Mouse (Mus musculus) lung, postnatal 0 days (tissue): Measurements from ENCODE around the gene Rgs14. TPM values are rescaled to one million over a fixed set of nuclear protein-coding genes. Genes with fewer than 3 reads are reported as not detected.
A peak's percentile ranks its signal among the peaks of the same experiment; 100 is the strongest.

Experiments used
- ATAC-seq: fragments of 200-750 bp; cut with Nextera tagmentation; 2 replicates; pipeline ENCODE4 v1.8.0; 2017; ENCODE audit warnings: moderate library complexity
- DNase-seq: peaks from one replicate; pipeline ENCODE4 v3.0.0-alpha.2; 2016; ENCODE audit warnings: low spot score
- H3K27ac ChIP-seq: fragments of 300-500 bp; sonication (generic); 2 replicates; pipeline ENCODE4 v1.5.1; 2014; ENCODE audit warnings: antibody characterized with exemption, mild to moderate bottlenecking, low read length, mixed read lengths
- H3K27me3 ChIP-seq: fragments of 300-500 bp; sonication (generic); replicated peaks from 2 replicates; pipeline ENCODE4 v1.6.1; 2014; ENCODE audit warnings: low read length, mixed read lengths; ENCODE audit not compliant: insufficient read depth
- H3K36me3 ChIP-seq: fragments of 300-500 bp; sonication (generic); 2 replicates; pipeline ENCODE4 v1.6.1; 2014; ENCODE audit warnings: low read length, mixed read lengths; ENCODE audit not compliant: insufficient read depth
- H3K4me1 ChIP-seq: fragments of 300-500 bp; sonication (generic); 2 replicates; pipeline ENCODE4 v1.6.1; 2014; ENCODE audit warnings: antibody characterized with exemption, low read depth, low read length, mixed read lengths; ENCODE audit not compliant: insufficient read depth
- H3K4me2 ChIP-seq: fragments of 300-500 bp; sonication (generic); replicated peaks from 2 replicates; pipeline ENCODE4 v1.6.1; 2014; ENCODE audit warnings: low read depth, mild to moderate bottlenecking, low read length, moderate library complexity, mixed read lengths
- H3K4me3 ChIP-seq: fragments of 300-500 bp; sonication (generic); 2 replicates; pipeline ENCODE4 v1.5.1; 2014; ENCODE audit warnings: low read depth, low read length
- H3K9ac ChIP-seq: fragments of 300-500 bp; sonication (generic); replicated peaks from 2 replicates; pipeline ENCODE4 v1.6.1; 2014; ENCODE audit warnings: low read depth, mild to moderate bottlenecking
- H3K9me3 ChIP-seq: fragments of 300-500 bp; sonication (generic); 2 replicates; pipeline ENCODE4 v1.6.1; 2016; ENCODE audit warnings: low read length, mixed read lengths
- CTCF ChIP-seq: IDR thresholded peaks from 2 replicates; pipeline ENCODE4 v1.5.1; 2016; ENCODE audit warnings: antibody characterized with exemption, mild to moderate bottlenecking
- EP300 ChIP-seq: IDR thresholded peaks from 2 replicates; pipeline ENCODE4 v1.6.1; 2016; ENCODE audit warnings: antibody characterized with exemption, mild to moderate bottlenecking, control low read depth
- WGBS: fragments of 180-500 bp; shearing (Covaris S2); extraction: QIAGEN DNeasy Blood & Tissue Kit; methylation state at CpG from one replicate; pipeline ENCODE4 v1.1.7; 2014; 5-methylcytosine and 5-hydroxymethylcytosine counted together
- polyA plus RNA-seq: library from polyadenylated mRNA; unstranded; fragments of >200 nt; fragmentation: Nextera tagmentation; extraction: Ambion mirVana; gene quantifications from 2 replicates; pipeline ENCODE4 v1.2.1, GENCODE M21; 2015

Rgs14 gene
- polyA plus RNA-seq, 1 experiment from 2014 or later, result 2.7 TPM

DNA sequence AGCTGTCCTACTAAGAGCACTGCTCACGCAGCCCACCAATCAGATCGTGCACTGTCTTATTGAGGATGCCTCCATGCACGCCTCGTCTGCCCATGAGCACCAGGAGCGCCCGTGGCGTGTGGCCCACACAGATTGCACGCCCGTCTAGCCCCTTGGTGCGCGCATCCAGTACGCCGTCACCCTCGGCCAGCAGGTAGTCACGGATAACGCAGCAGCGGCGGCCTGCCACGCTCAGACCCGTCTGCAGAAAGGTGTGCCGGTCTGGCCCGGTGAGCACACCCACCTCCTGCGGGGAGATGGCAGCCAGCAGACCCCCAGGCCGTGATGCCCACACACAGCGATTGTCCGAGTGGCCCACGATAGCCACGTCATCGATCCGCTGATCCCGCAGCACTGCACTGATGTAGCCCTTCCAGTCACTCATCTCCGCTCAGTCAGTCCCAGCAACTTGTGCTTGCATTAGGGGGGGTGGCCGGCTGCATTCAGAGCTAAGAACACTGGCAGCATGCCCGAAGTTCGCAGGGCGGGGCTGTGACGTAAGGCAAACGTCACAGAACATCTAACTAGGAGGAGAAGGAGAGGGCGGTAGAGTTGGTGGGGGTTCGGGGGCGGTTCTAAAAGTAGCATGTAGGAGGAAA lies 45.3 kb downstream of the Rgs14 start, which contains the start of gene Pfn3:
Gene Pfn3, minus strand, starts transcription at position 490 of the 638 bp plus-strand sequence.
- Histone ChIP-seq H3K27me3 (peaks cover 24% of the 10 kb centered on the region), H3K36me3 (no peaks in the 10 kb centered on the region), H3K4me3 (no peak within 1 kb of the TSS), H3K9ac (no peak within 1 kb of the TSS), H3K4me2 (no peak within 1 kb of the TSS; the same call in 1 of the 2 replicates), H3K27ac (no peak within 1 kb of the TSS), H3K4me1 (0 out of 2 replicates have a peak, but pooled peaks cover 4% of the 10 kb centered on the region), H3K9me3 (no peaks in the 10 kb centered on the region)
- peak; percentile 60 for ATAC-seq
- TF ChIP-seq EP300, result no peak
- TF ChIP-seq CTCF, result no peak
- WGBS, result 9% methylated on average over 41 of the region's 41 CpGs
- peak; percentile 58 for DNase-seq

DNA sequence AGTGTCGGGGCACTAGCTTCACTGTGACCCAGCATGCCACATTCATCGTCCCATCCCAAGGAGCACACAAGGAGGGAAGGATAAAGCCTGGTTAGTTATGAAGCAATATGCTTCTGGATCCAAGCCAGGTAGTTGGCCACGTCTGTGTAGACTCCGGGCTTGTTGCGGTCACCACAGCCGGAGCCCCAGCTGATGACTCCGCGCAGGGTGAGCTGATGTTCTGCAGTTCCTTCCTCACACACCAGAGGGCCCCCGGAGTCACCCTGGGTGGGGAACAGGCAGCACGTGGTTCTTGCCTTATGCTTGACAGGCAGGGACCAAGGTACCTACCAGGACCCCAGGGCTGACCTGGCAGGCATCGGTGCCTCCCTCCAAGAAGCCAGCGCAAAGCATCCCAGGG lies 48.5 kb downstream of the Rgs14 start:
- ATAC-seq (peak; percentile 84), DNase-seq (peak; percentile 90)
- TF ChIP-seq EP300 (no peak), CTCF (peak; percentile 93)
- Histone ChIP-seq H3K4me3 (no peak overlapping the region), H3K27me3 (peaks cover 44% of the 10 kb centered on the region), H3K4me2 (no peak overlapping the region), H3K4me1 (0 out of 2 replicates have a peak, but pooled peaks cover 4% of the 10 kb centered on the region), H3K36me3 (no peaks in the 10 kb centered on the region), H3K27ac (no peak overlapping the region), H3K9ac (no peak overlapping the region), H3K9me3 (no peaks in the 10 kb centered on the region)
- 8% methylated on average over 12 of the region's 12 CpGs for WGBS

DNA sequence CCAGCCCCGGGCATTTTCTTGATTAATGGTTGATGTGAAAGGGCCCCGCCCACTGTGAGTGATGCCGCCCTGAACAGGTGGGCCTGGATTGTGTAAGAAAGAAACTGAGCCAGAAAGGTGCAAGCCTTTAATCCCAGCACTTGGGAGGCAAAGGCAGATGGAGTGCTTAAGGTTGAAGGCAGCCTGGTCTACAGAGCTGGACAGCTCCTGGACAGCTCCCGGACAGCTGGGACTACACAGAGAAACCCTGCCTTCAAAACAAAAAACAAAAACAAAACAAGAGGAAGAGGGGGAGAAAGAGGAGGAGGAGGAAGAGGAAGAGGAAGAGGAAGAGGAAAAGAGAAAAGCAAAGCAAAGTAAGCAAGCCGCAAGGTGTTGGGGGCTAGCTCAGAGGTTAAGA lies 49.6 kb downstream of the Rgs14 start:
- Histone ChIP-seq H3K9ac (no peak overlapping the region), H3K36me3 (no peaks in the 10 kb centered on the region), H3K9me3 (no peaks in the 10 kb centered on the region), H3K4me3 (no peak overlapping the region), H3K27ac (no peak overlapping the region), H3K27me3 (peaks cover 43% of the 10 kb centered on the region), H3K4me2 (no peak overlapping the region), H3K4me1 (0 out of 2 replicates have a peak, but pooled peaks cover 4% of the 10 kb centered on the region)
- TF ChIP-seq EP300 (no peak), CTCF (no peak)
- DNase-seq, result no peak
- no peak for ATAC-seq
- WGBS, result 59% methylated on average over 5 of the region's 5 CpGs

- H3K27me3 ChIP-seq, result peaks cover 38% of the 10 kb centered on the region
- H3K4me3 ChIP-seq, result 0 out of 2 replicates have a peak overlapping the region, but pooled peaks have one; percentile 17
- no peaks in the 10 kb centered on the region for H3K36me3 ChIP-seq
- no peak overlapping the region for H3K27ac ChIP-seq
- peak overlapping the region; percentile 45 for H3K4me2 ChIP-seq
- no peaks in the 10 kb centered on the region for H3K9me3 ChIP-seq
- TF ChIP-seq CTCF (no peak), EP300 (no peak)
- DNase-seq (no peak), ATAC-seq (no peak)
- no peak overlapping the region; the same call in 1 of the 2 replicates for H3K9ac ChIP-seq
- 0 out of 2 replicates have a peak, but pooled peaks cover 4% of the 10 kb centered on the region for H3K4me1 ChIP-seq
- WGBS, result 28% methylated on average over 50 of the region's 51 CpGs
Observed at GRCm38 (mm10) chr13:55420018-55420932, 50.7 kb downstream of the Rgs14 start.

DNA sequence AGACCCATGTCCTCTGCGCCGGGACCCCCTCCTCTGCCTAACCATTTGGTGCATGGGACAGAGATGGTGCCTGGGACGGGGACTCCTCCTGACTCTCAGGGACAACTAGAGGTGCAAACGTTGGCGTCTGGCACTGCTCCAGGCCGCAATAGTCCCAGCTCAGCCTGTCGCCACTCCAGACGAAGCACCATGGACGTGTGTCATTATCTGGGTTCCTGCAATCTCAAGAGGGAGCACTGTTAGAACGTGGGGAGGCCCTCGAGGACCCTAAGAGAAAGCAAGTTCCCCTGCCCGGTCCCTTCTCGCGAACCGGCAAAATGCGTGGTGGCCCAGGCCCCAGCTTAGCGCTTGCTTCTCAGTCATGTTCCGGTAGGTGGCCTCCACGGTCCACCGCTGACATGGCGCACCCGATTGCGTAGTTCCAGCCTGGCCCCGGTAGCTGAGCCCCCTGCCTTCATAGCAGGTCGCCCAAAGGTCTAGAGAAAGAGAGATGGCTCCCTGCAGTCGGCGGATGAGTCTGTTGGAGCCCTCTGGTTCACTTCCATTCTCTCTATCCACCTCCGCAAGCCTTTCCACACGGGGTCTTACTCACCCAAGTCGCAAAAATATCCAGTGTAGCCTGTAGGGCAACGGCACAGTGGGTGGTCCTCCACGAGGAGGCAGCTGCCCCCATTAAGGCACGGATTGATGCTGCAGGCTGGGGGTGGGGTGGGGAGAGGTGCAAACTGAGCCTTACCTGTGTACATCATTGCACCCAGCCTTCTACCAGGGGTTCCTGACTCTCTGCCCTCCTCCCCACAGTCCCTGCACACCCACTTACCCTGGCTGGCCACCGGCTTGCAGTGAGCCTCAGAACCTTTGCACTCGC lies 51.6 kb downstream of the Rgs14 start:
- Histone ChIP-seq H3K36me3 (no peaks in the 10 kb centered on the region), H3K9ac (no peak overlapping the region; the same call in 1 of the 2 replicates)

More for the DNA sequence above, 51.6 kb downstream of the Rgs14 start:
- WGBS, result 13% methylated on average over 31 of the region's 35 CpGs
- Histone ChIP-seq H3K9me3 (no peaks in the 10 kb centered on the region), H3K27me3 (peaks cover 38% of the 10 kb centered on the region), H3K27ac (no peak overlapping the region), H3K4me2 (peak overlapping the region; percentile 45), H3K4me3 (peak overlapping the region; percentile 17; the same call in 1 of the 2 replicates), H3K4me1 (0 out of 2 replicates have a peak, but pooled peaks cover 4% of the 10 kb centered on the region)
- DNase-seq (peak; percentile 71), ATAC-seq (peak; percentile 74)
- no peak for TF ChIP-seq EP300
- peak; percentile 88 for TF ChIP-seq CTCF
